Mouse (Mus musculus) adipocyte (in vitro differentiated cells): ENCODE data around the gene Ppp6r2.
A peak's percentile ranks its signal among the peaks of the same experiment; 100 is the strongest.

Experiments used
- DNase-seq: peaks from one replicate; pipeline ENCODE4 v3.0.0-alpha.2; 2016; ENCODE audit warnings: low spot score

The Ppp6r2 gene

DNA sequence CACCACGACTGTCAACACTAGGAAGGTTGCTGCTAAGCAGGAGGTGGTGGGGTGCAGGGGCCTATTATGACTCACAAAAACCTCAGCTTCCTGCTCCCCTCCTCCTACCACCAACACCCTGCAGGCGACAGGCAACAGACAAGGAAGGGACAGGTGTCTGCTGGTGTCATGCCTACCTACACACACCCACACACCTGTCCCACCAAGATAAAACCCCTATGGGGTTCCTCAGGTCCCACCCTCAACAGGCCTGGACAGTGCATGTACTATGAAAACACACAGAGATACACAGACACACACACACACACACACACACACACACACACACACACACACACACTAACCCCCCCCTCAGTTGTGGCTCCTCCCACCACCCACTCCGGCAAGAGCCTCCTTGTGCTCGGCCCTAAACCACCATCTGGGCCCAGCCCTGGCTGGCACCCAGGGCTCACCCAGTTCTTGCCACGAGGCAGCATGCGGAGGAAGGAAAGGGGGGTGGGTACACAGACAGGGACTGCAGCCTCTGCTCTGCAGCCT is 98.7 kb downstream of the Ppp6r2 start:
- DNase-seq, result no peak

DNA sequence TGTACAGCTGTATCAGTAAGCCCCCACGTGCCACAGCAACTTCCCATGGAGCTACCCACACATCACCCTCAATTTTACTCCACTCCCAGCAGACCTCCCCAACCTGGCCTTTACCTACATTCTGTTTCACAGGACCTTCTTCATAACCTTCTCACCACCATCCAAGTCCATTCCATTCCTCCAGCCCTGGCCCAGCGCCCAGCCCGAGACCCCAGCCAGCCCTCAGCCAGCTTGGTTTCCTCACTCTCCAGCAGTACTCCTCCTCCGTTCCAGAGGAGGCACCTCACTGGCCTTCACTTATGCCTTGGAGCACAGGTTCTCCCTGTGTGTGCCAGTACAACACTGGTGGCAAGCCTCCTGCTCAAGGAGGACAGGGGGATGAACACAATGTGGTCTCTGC is 102.0 kb downstream of the Ppp6r2 start:
- DNase-seq, result no peak

DNA sequence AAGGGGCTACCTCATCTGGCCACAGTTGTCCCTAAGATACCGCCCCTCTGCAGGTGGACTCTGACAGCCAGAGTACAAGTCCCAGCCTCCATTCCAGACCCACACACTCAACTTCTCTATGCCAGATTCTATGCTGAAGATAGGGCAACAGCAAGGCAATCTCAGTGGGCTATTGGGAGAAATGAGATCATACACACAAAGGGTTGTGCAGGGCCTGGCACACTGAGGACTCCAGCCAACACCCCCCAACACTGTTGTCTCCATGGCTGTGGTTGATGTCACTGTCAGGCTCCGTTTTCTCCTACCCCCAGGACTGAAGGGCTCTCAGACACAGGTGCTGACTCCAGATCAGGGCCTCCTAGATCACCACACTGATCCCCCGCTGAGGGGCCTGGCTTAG is 102.8 kb downstream of the Ppp6r2 start:
- no peak for DNase-seq

DNA sequence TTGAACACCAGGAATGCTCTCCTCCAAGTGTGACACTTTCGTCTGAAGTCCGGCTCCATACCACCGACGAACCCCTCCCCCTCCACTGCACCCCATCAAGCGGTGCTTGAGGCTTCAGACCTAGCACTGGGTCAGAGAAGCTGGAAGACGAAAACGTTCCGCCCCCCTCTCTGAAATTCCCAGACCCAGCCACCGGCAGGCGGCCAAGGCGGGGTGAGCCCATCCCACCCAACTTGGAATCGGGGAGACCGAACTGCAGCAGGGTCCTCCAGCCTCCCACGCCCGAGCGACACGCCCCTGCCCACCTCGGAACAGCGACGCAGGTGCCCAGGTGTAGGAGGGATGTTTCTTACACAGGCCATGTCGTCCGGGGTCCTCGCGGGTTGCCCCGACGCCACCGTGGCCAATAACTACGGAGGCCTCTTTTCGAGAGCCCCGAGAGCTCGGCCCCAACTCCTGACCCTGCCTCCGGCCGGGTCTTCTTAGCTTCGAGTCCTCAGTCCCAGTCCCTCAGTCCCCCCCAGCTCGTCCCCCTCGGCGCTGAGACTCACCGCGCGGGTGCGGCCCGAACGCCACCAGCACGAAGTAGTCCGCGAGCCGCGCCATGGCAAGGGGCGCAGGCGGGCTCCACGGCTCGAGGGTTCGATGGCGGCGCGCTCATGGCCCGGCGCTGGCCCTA is 103.3 kb downstream of the Ppp6r2 start:
- no peak for DNase-seq

DNA sequence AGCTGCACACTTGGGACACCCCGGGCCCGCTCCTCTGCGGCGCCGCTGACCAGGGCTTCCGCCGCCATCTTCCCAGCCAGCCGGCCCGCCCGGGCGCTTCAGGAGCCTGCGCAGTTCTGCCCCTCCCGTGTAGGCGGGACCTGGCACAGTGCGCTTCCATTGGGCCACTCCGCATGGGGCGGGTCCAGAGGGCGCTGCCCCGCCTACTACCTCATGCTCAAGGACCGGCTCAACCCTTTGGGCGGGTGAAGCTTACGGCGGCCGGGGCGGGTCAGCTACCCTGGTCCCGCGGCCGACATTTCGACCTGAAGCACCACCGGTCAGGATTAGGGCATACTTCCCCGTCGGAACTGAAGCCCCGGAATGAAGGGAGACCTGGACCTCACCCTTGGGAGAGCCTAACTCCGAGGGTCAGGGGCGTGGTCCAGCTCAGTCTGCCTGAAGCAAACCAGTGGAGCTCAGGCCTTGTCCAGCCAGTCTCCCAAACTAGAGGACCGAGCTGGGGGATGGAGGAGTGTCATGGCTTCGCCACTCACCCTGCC is 103.9 kb downstream of the Ppp6r2 start, which contains the start of gene Sbf1:
Gene Sbf1, minus strand, starts transcription at position 122 of the 542 bp plus-strand sequence.
- peak; percentile 97 for DNase-seq

DNA sequence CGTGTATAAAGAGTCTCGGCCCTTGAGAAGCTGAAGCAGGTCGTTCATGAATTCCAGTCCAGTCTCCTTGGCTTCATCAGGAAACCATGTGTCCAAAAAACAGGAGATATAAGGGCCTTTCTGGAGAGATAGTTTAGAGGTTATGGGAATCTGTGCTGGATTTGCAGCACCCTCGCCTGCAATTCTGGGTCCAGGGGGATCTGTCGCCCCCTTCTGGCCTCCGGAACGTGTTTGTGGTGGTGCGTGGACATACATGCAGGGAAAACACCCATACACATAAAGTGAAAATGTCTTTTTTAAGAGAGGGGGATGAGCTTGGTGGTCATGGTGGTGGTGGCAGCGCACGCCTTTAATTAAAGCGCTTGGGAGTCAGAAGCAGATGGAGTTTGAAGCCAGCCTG is 104.8 kb downstream of the Ppp6r2 start:
- no peak for DNase-seq

DNA sequence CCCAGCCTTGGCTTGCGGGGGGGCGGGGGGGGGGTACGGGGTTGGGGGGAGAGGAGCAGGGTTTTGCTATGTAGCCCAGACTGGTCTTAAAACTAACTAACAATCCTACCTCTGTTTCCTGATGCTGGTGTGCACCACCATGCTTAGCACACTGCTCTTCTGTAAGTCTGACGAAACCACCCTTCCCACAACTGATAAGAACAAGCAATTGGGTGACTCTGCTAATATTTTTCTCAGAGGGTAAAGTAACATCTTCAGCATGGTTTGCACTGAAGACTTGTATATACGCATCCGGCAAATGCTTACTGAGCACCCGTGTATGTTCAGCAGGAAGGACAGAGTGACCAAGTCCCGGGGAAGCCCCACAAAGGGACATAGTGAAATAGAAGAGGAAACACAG is 109.9 kb downstream of the Ppp6r2 start:
- no peak for DNase-seq

DNA sequence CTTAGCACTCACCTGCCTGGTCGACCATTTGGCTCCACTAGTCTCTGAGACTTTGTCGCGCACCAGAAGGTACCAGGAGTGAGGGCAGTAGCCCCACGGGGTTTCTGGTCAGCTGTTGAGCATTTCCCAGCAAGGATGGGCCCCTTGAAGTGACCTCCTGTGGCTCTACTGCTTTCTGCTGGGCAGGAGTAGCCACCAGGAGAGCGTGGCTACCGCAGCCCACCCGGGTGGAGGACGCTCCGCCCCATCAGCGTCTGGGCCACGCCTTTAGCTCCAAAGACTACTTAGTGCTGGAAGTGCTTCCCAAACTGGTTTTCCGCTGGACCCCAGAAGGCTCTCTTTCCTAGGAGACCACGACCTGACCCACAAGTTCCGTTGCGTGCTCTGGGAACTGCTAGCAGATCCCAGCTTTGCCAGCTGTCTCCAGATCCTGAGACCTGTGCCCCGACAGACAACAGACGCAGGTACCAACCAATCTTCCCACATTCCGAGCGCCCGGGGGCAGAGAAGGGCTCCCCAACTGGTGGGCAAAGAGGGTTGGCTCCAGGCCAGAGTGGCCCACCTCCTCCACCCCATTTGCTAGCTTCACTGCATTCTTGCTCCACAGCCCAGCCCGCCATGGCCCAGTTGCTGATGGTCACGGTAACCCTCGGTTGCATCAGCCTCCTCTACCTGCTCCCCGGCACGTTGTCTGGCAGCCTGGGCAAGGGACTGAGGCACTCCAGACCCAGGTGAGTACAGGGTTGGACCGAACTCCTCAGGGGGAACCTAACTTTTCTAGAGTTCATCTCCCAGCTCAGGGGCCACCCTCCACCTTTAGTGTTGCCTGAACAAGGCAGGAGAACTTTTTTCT is 111.5 kb downstream of the Ppp6r2 start, which contains the start of gene Adm2:
Gene Adm2, plus strand, starts transcription at position 51 of the 853 bp plus-strand sequence.
- no peak for DNase-seq

DNA sequence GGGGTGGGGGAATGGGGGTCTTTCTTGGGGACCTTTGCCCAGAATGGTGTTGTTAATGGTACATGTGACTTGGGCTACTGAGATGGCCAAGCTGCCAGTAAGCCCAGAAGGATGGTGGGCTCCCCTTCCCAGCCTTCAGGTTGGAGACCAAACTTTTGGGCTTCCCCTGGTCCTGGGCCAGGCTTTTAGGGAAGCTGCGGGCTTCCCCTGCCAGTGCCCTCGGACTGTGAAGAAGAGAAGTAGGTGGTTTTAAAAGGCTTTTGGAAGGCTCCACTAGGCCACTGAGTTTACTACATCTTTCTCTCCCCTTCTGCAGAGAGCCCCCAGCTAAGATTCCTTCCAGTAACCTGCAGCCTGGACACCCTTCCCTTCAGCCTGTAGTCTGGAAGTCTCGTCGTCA is 112.3 kb downstream of the Ppp6r2 start:
- no peak for DNase-seq

DNA sequence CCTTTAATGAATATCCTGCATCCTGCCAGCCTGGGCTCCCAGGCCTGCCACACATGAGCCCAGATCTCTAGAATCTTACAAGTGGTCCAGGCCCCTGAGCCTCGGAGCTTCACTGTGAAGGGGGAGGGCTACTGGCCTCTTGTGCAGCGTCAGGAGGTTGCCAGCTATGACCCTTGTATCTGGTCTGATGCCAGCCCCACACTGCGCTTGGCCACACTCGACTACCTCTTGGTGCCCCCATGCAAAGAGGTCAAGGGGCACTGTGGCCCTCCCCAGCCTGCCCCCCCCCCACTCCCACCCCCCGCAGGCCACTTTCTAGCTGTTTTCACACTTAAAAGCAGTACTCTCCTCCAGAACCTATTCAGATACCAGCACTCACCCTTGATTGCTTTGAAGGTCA is 115.1 kb downstream of the Ppp6r2 start:
- DNase-seq, result no peak

DNA sequence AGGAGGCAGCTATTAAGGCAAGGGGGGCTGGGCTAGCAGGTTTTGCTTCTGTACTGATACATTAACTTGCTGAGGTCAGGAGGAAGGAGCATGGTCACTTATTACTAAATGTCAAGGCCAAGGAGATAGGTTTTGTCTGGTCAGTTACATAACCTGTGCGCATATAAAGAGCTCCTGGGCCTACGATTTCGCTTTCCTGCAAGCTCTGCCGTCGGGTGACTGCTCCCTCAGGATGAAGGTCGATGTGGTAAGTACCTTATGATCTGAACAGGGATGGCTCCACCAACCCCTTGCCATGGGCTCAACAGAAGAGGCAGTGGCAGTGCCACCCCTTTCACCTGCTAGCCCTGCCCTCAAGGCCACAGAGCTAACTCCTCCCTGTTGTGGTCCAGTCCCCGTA is 122.9 kb downstream of the Ppp6r2 start, which contains the start of gene Miox:
Gene Miox, plus strand, starts transcription at position 128 of the 400 bp plus-strand sequence.
- no peak for DNase-seq

DNA sequence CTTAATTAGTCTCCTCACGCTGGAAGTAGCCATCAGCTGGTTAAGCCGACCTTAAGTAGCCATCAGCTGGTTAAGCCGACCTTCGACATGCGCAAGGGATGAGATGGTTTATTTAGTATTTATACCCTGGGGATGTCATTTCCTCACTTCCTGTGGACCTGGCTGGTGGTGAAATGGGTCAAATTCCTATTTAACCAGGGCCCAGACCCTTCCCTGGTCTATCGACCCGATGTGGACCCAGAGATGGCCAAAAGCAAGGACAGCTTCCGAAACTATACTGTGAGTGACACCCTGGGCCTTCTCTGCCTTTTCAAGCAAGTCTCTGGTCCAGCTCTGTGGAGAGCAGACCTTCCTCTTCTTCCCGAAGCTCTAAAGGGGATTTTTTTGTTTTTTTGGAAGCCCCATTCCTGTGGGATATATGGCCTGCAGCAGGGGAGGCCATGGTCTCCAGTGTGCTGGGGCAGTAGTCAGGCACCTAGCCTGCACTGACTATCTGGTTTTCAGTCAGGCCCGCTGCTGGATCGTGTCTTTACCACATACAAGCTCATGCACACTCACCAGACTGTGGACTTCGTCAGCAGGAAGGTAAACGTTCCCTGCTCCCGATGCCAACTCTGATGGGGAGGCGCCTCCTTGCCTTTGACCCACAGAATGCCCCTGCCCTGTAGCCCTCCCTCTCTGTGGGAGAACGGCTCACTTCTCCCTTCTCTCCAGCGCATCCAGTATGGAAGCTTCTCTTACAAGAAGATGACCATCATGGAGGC is 123.6 kb downstream of the Ppp6r2 start:
- no peak for DNase-seq

DNA sequence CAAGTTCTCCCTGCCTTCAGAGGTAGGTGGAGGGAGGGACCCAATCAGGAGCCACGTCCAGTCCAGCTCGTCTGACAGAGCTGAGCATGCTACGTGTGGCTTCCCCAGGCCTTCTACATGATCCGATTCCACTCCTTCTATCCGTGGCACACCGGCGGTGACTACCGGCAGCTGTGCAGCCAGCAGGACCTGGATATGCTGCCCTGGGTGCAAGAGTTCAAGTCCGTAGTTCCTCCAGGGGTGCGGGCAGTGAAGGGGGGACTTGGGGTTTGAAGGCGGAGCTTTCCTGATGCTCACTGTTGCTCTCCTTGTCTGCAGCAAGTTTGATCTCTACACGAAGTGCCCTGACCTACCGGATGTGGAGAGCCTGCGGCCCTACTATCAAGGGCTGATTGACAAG is 125.1 kb downstream of the Ppp6r2 start:
- DNase-seq, result no peak
